Mouse (Mus musculus) hindbrain, embryonic 11.5 days (tissue): ENCODE measurements around the gene Ifitm1. TPM values are rescaled to one million over a fixed set of nuclear protein-coding genes. Genes with fewer than 3 reads are reported as not detected.
"Not testable (repeated sequence)": the region's sequence is repeated elsewhere in the genome, so short reads cannot be mapped to it uniquely, and the experiment has no call there.

ENCODE experiments used
- ATAC-seq: fragments of 200-750 bp; cut with Nextera tagmentation; 2 replicates; pipeline ENCODE4 v1.8.0; 2017; ENCODE audit warnings: mild to moderate bottlenecking, moderate TSS enrichment, moderate library complexity; ENCODE audit not compliant: low FRiP score
- DNase-seq: peaks from one replicate; pipeline ENCODE4 v3.0.0-alpha.2; 2015; ENCODE audit warnings: low spot score
- H3K27ac ChIP-seq: fragments of 300-500 bp; sonication (generic); 2 replicates; pipeline ENCODE4 v1.5.1; 2014; ENCODE audit warnings: mild to moderate bottlenecking, low read depth, low read length
- H3K27me3 ChIP-seq: fragments of 300-500 bp; sonication (generic); 2 replicates; pipeline ENCODE4 v1.6.1; 2014; ENCODE audit warnings: mild to moderate bottlenecking, low read length, moderate library complexity, mixed read lengths; ENCODE audit not compliant: control insufficient read depth, insufficient read depth
- H3K36me3 ChIP-seq: fragments of 300-500 bp; sonication (generic); 2 replicates; pipeline ENCODE4 v1.6.1; 2014; ENCODE audit warnings: mild to moderate bottlenecking, low read length, moderate library complexity, mixed read lengths; ENCODE audit not compliant: control insufficient read depth, insufficient read depth
- H3K4me1 ChIP-seq: fragments of 300-500 bp; sonication (generic); replicated peaks from 2 replicates; pipeline ENCODE4 v1.6.1; 2014; ENCODE audit warnings: low read length, mixed read lengths; ENCODE audit not compliant: control insufficient read depth, insufficient read depth
- H3K4me2 ChIP-seq: fragments of 300-500 bp; sonication (generic); replicated peaks from 2 replicates; pipeline ENCODE4 v1.6.1; 2014; ENCODE audit warnings: mild to moderate bottlenecking, low read depth, low read length
- H3K4me3 ChIP-seq: fragments of 300-500 bp; sonication (generic); 2 replicates; pipeline ENCODE4 v1.5.1; 2014; ENCODE audit warnings: low read depth, low read length
- H3K9ac ChIP-seq: fragments of 300-500 bp; sonication (generic); 2 replicates; pipeline ENCODE4 v1.6.1; 2014; ENCODE audit warnings: low read depth, low read length
- H3K9me3 ChIP-seq: fragments of 300-500 bp; sonication (generic); 2 replicates; pipeline ENCODE4 v1.6.1; 2016; ENCODE audit warnings: low read length; ENCODE audit not compliant: control insufficient read depth
- WGBS: fragments of 180-500 bp; shearing (Covaris S2); extraction: QIAGEN DNeasy Blood & Tissue Kit; methylation state at CpG from one replicate; pipeline ENCODE4 v1.1.7; 2014; 5-methylcytosine and 5-hydroxymethylcytosine counted together
- polyA plus RNA-seq: library from polyadenylated mRNA; unstranded; fragments of >200 nt; fragmentation: Nextera tagmentation; extraction: Ambion mirVana; gene quantifications from 2 replicates; pipeline ENCODE4 v1.2.1, GENCODE M21; 2014

Ifitm1 gene
- polyA plus RNA-seq, 1 experiment from 2014 or later = 7.8 TPM

DNA sequence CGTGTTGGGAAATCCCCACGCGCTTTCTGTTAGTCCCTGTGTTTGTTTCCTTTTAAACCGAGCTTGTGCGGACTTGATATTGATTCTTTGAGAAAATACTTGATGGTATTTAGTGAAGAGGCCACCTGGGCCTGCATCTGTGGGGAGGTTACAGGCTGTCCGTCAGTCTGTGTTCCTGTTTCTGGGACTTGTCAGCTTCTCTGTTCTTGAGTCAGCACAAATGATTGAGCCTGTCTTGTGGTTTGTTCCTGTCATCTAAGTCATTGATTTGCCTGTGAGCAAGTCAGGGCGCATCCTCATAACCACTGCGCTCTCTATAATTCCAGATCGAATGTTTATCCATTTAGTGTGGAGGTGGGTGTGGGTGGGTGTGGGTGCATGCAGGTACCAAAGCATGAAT, 9.7 kb downstream of the Ifitm1 start:
- not testable (repeated sequence) for H3K9ac ChIP-seq, DNase-seq, H3K36me3 ChIP-seq, H3K9me3 ChIP-seq, H3K4me3 ChIP-seq, H3K4me2 ChIP-seq, H3K4me1 ChIP-seq, H3K27me3 ChIP-seq, H3K27ac ChIP-seq, ATAC-seq
- 93% methylated on average over 9 of the region's 9 CpGs for WGBS

DNA sequence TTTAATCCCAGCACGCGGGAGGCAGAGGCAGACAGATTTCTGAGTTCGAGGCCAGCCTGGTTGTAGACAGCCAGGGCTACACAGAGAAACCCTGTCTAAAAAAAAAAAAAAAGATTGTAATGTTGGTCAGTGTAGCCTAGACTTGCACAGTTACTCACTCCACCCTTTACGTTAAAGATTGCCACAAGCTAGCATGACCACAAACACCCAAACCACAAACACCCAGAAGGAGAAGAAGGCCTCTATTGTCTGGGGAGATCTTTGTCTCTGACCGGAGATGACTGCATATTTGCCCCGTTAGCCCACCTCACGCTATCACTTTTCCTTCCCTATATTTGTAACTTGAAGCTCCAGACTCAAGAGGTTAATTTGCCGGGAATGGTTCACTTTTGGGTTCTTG, 14.7 kb downstream of the Ifitm1 start:
- Histone ChIP-seq H3K27me3 (no peaks in the 10 kb centered on the region), H3K36me3 (no peaks in the 10 kb centered on the region), H3K4me2 (no peak overlapping the region), H3K4me1 (no peaks in the 10 kb centered on the region), H3K4me3 (no peak overlapping the region), H3K9me3 (no peaks in the 10 kb centered on the region), H3K27ac (no peak overlapping the region), H3K9ac (no peak overlapping the region)
- WGBS = 89% methylated on average over 8 of the region's 8 CpGs
- ATAC-seq (no peak), DNase-seq (no peak)

DNA sequence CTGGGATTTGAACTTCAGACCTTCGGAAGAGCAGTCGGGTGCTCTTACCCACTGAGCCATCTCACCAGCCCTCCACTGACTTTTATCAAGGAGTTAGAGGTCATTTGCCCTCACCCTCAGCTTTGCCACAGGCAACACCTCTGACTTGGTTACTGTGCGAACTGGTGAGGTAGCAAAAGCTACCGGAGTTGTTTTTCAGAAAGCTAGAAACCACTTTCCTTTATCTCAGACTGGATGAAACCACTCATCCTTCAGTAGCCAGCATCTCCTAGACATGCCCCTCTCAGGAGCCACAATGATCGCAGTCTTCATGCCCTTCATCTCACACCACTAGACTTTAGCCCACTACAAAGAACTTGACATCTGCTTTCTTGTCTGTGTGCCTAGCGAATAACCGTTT, 15.9 kb downstream of the Ifitm1 start:
- no peak overlapping the region for H3K9ac ChIP-seq
- H3K36me3 ChIP-seq = no peaks in the 10 kb centered on the region
- no peak overlapping the region for H3K4me3 ChIP-seq
- H3K4me2 ChIP-seq = no peak overlapping the region
- H3K4me1 ChIP-seq = no peaks in the 10 kb centered on the region
- ATAC-seq (no peak), DNase-seq (no peak)
- no peaks in the 10 kb centered on the region for H3K27me3 ChIP-seq
- 90% methylated on average over 7 of the region's 7 CpGs for WGBS
- no peak overlapping the region for H3K27ac ChIP-seq
- no peaks in the 10 kb centered on the region for H3K9me3 ChIP-seq

DNA sequence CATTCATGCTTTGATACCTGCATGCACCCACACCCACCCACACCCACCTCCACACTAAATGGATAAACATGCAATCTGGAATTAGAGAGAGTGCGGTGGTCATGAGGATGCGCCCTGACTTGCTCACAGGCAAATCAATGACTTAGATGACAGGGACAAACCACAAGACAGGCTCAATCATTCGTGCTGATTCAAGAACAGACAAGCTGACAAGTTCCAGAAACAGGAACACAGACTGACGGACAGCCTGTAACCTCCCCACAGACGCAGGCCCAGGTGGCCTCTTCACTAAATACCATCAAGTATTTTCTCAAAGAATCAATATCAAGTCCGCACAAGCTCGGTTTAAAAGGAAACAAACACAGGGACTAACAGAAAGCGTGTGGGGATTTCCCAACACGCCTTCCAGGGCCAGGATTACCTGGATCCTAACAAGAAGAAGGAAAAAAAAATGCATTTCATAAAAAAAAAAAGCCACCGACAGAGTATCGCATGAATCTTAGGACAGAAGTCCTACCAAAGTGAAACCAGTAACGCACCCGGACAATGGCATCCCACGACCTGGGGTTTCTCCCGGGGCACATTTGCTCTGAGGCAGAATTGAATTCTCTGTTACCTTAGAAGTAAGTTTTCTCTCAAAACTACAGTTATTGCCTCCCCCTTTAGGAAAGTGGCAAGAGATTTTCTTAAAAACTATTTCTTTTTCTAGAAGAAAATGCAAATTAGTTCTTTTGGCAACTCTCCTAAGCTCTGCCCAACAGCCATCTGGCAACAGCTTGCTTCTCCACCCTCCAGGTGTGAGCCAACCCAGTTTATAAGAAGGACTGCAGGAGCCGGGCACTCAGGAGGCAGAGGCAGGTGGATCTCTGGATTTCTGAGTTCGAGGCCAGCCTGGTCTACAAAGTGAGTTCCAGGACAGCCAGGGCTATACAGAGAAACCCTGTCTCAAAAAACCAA, 20.4 kb downstream of the Ifitm1 start:
- ATAC-seq = no peak
- Histone ChIP-seq H3K27ac (no peak overlapping the region), H3K36me3 (no peaks in the 10 kb centered on the region), H3K4me1 (no peaks in the 10 kb centered on the region), H3K9me3 (no peaks in the 10 kb centered on the region), H3K27me3 (no peaks in the 10 kb centered on the region), H3K4me3 (no peak overlapping the region), H3K9ac (no peak overlapping the region), H3K4me2 (no peak overlapping the region)
- 89% methylated on average over 17 of the region's 17 CpGs for WGBS
- no peak for DNase-seq

DNA sequence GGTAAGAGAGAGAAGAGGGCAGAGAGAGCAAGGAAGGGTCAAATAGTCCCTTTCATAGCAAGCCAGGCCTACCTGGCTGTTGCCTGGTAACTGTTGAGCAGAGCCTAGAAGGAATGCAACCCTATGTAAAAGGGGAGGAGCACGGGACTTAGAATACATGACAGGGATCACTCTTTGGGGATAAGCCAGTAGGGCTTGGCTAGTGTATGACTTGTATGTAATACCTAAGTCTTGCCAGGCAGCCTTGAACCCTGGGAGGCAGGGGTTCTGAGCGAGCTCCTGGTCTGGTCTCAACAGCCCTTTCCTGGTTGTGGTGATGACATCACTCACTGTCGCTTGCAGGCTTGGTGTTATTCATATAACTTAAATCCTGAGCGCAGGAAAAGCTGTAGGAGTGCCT, 22.0 kb downstream of the Ifitm1 start:
- DNase-seq = no peak
- no peak overlapping the region for H3K27ac ChIP-seq
- H3K9me3 ChIP-seq = no peaks in the 10 kb centered on the region
- WGBS = 78% methylated on average over 4 of the region's 4 CpGs
- H3K36me3 ChIP-seq = no peaks in the 10 kb centered on the region
- no peak overlapping the region for H3K4me3 ChIP-seq
- no peak overlapping the region for H3K9ac ChIP-seq
- ATAC-seq = no peak
- no peak overlapping the region for H3K4me2 ChIP-seq
- H3K4me1 ChIP-seq = no peaks in the 10 kb centered on the region
- no peaks in the 10 kb centered on the region for H3K27me3 ChIP-seq

DNA sequence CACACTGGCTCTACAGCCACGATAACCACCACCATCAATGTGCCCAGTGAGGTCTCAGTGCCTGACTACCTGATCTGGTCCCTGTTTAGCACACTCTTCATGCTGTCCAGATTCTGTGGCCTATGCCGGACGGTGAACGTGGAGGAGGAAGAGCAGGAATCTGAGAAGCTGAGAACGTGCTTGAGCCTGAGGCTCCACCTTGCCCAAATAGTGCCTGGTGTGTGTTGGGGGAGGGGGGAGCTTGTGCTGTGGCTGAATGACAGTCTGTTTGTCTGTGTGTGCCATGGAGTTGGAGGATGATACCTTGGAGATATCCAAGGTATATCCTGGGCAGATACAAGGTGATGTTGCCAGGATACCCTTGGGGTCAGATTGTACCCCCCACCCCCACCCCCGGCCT, 23.2 kb downstream of the Ifitm1 start:
- Histone ChIP-seq H3K9me3 (no peaks in the 10 kb centered on the region), H3K4me3 (no peak overlapping the region)

DNA sequence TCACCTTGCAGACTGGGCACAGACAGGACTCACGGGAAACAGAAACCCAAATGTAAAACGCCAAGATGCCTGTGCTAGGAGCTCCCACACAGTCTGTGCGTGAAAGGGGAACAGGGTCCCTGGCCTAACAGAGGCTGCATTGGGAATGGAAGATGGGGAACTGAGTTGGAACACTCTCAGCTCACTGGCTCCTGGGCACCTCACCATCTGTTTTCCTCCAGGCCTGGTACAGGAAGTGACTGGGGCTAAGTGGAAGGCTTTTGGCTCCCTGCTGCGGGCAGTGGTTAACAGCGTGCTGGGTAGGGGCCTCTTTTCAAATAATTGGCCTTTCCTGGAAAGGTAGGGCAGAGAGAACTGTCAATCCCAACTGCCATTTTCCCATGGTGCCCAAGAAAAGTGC, 23.6 kb downstream of the Ifitm1 start:
- Histone ChIP-seq H3K4me1 (no peaks in the 10 kb centered on the region), H3K27me3 (no peaks in the 10 kb centered on the region), H3K9ac (no peak overlapping the region), H3K27ac (no peak overlapping the region), H3K9me3 (no peaks in the 10 kb centered on the region), H3K4me3 (no peak overlapping the region), H3K4me2 (no peak overlapping the region), H3K36me3 (no peaks in the 10 kb centered on the region)
- 72% methylated on average over 5 of the region's 5 CpGs for WGBS
- DNase-seq = no peak
- ATAC-seq = no peak

More for the DNA sequence above, 23.2 kb downstream of the Ifitm1 start:
- WGBS = 68% methylated on average over 6 of the region's 6 CpGs
- no peak overlapping the region for H3K9ac ChIP-seq
- no peak overlapping the region for H3K4me2 ChIP-seq
- H3K27ac ChIP-seq = no peak overlapping the region
- H3K27me3 ChIP-seq = no peaks in the 10 kb centered on the region
- no peak for ATAC-seq
- no peak for DNase-seq
- no peaks in the 10 kb centered on the region for H3K4me1 ChIP-seq
- H3K36me3 ChIP-seq = no peaks in the 10 kb centered on the region

DNA sequence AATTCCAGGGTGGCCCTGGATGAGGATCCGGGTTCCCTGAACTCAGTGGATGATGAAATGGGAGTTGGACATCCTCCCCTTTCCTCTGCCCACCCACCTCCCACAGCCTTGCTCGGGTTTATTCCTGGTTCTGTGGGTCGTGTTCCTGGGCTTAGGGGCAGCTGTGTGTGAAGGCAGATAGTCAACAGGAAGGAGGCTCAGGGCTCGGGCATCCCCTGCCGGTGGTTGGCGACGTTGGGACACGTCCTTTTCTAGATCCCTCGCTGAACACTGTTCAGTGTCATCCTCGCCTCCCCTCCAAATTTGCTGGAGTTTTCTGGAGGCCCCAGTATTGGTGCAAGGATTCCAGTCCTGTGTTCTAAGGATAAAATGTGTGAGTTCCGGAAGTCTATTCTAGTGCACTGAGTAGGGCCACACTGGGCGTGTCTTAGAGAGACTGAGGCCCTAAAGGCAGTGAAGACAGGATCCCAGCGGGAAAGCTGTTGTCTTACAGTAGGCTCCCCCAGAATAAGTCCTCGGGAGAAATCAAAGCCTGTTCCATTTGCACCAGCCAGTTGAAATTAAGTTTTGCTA, 24.2 kb downstream of the Ifitm1 start:
- Histone ChIP-seq H3K4me2 (no peak overlapping the region), H3K27ac (no peak overlapping the region), H3K4me3 (no peak overlapping the region), H3K9me3 (no peaks in the 10 kb centered on the region), H3K36me3 (no peaks in the 10 kb centered on the region), H3K4me1 (no peaks in the 10 kb centered on the region), H3K27me3 (no peaks in the 10 kb centered on the region), H3K9ac (no peak overlapping the region)
- DNase-seq (no peak), ATAC-seq (no peak)
- WGBS = 86% methylated on average over 14 of the region's 14 CpGs

DNA sequence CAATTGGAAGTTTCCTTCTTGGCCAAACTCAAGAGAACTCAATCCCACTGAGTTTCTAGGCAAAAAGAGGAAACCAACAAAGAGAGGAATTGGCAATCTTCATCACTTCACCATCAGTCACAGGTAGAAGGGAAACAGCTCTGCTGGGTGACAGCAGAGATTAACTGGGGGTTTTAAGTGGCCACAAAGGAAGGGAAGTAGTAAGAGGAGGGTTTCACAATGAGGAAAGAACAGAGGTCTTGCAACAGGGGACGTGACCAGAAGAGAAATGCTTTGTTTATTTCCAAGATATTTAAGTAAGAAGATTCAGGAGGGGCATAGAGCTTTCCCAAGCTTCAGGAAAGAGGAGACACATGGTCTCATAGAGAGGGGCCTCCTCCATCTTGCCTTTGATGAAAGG, 30.8 kb downstream of the Ifitm1 start:
- 67% methylated on average over 1 of the region's 1 CpGs for WGBS
- Histone ChIP-seq H3K27me3 (no peaks in the 10 kb centered on the region), H3K4me3 (no peak overlapping the region), H3K4me2 (no peak overlapping the region), H3K9ac (no peak overlapping the region), H3K27ac (no peak overlapping the region), H3K36me3 (no peaks in the 10 kb centered on the region), H3K4me1 (no peaks in the 10 kb centered on the region), H3K9me3 (no peaks in the 10 kb centered on the region)
- no peak for ATAC-seq
- no peak for DNase-seq
